Mouse (Mus musculus) limb, embryonic 13.5 days (tissue): Measurements from ENCODE around the gene Efcab14. TPM values are rescaled to one million over a fixed set of nuclear protein-coding genes. Genes with fewer than 3 reads are reported as not detected.
A peak's percentile ranks its signal among the peaks of the same experiment; 100 is the strongest.

Source experiments
- ATAC-seq: fragments of 200-750 bp; cut with Nextera tagmentation; 2 replicates; pipeline ENCODE4 v1.8.0; 2017; ENCODE audit warnings: low read depth, moderate number of reproducible peaks, moderate TSS enrichment; ENCODE audit not compliant: low FRiP score
- H3K27ac ChIP-seq: fragments of 300-500 bp; sonication (generic); 2 replicates; pipeline ENCODE4 v1.5.1; 2015; ENCODE audit warnings: inconsistent platforms, mild to moderate bottlenecking, moderate library complexity
- H3K27me3 ChIP-seq: fragments of 300-500 bp; sonication (generic); 2 replicates; pipeline ENCODE4 v1.6.1; 2015; ENCODE audit warnings: mild to moderate bottlenecking, inconsistent platforms
- H3K36me3 ChIP-seq: fragments of 300-500 bp; sonication (generic); 2 replicates; pipeline ENCODE4 v1.6.1; 2015; ENCODE audit warnings: inconsistent platforms, mild to moderate bottlenecking, moderate library complexity
- H3K4me1 ChIP-seq: fragments of 300-500 bp; sonication (generic); 2 replicates; pipeline ENCODE4 v1.6.1; 2015; ENCODE audit warnings: inconsistent platforms
- H3K4me2 ChIP-seq: fragments of 300-500 bp; sonication (generic); replicated peaks from 2 replicates; pipeline ENCODE4 v1.6.1; 2015; ENCODE audit warnings: inconsistent platforms, mild to moderate bottlenecking, moderate library complexity
- H3K4me3 ChIP-seq: fragments of 300-500 bp; sonication (generic); 2 replicates; pipeline ENCODE4 v1.5.1; 2015; ENCODE audit warnings: moderate library complexity, mild to moderate bottlenecking, inconsistent platforms
- H3K9ac ChIP-seq: fragments of 300-500 bp; sonication (generic); 2 replicates; pipeline ENCODE4 v1.6.1; 2015; ENCODE audit warnings: mild to moderate bottlenecking, inconsistent platforms
- H3K9me3 ChIP-seq: fragments of 300-500 bp; sonication (generic); 2 replicates; pipeline ENCODE4 v1.6.1; 2016; ENCODE audit warnings: inconsistent platforms
- whole genome bisulfite sequencing: fragments of 180-500 bp; shearing (Covaris S2); methylation state at CpG from one replicate; pipeline ENCODE4 v1.1.7; 2015; 5-methylcytosine and 5-hydroxymethylcytosine counted together
- polyA plus RNA-seq: library from polyadenylated mRNA; unstranded; fragments of >200 nt; fragmentation: Nextera tagmentation; extraction: Ambion mirVana; gene quantifications from 2 replicates; pipeline ENCODE4 v1.2.1, GENCODE M21; 2015

Gene Efcab14
- polyA plus RNA-seq, 1 experiment from 2014 or later = 32.1 TPM

DNA sequence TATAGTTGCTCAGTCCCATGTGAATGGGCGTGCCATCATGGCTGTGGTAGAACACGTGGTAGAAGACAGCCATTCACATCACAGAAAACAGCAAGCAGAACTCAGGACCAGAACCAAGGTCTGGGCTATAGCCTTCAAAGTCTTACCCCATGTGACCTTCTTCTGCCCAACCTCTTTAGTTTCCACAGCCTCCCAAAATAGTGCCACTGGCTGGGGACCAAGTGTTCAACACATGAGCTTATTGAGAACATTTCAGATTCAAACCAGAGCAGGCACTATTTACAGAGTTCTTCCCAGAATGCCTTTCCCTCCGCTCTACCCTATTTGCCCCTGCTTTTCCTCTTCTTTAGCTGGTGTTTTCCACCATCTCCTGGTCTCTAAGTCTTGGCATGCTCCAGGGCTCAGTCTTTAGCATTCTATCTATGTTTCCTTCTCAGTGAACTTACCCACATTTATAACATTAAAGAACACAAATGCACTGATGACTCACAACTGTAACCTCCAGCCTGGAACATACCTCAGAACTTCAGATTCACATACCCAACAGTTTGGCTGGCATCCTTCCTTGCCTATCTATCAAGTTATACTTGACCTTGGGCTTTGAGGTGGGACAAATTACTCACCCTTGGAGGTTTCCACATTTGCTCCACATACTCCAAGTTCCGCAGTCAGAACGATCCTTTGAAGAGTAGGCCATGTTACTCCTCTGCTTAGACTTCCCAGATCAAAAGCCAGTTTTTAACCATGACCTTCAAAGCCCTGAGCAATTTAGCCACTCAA, 44.7 kb downstream of the Efcab14 start:
- no peak overlapping the region for H3K9ac ChIP-seq
- H3K27ac ChIP-seq = no peak overlapping the region
- H3K4me2 ChIP-seq = no peak overlapping the region
- H3K4me1 ChIP-seq = peaks cover 15% of the 10 kb centered on the region
- no peaks in the 10 kb centered on the region for H3K27me3 ChIP-seq
- H3K9me3 ChIP-seq = no peaks in the 10 kb centered on the region
- ATAC-seq = no peak
- WGBS = 86% methylated on average over 5 of the region's 5 CpGs
- H3K4me3 ChIP-seq = no peak overlapping the region
- peaks cover 11% of the 10 kb centered on the region for H3K36me3 ChIP-seq

DNA sequence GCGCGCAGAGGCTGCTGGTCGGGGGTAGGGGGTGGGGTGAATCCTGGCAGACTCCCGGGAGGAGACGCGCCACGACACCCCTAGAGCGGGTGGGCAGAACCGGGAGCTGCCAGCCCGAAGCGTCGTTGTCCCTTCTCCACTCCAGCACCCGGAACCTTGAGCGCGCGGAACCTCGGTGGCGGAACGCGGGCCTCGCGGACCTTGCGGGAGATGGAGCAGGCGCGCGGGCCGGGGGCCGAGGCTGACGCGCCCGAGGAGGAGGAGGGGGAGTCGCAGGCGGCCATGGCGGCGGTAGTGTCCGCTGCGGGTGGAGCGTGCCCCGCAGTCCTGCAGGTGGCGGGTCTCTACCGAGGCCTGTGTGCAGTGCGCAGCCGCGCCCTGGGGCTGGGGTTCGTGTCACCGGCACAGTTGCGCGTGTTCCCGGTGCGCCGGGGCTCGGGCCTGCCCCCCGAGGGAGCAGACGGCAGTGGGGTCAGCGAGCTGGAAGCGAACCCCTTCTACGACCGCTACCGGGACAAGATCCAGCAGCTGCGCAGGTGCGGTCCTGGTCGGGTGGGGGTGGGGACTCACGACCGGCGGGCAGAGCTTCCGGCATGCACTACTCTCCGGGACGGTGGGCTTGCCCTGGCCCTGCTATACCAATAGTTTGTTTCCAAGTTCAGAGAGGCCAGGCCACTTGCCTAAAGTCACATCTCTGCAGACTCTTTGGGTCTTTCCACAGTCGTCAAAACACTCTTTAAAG, 47.4 kb downstream of the Efcab14 start, which contains the start of gene Atpaf1:
Atpaf1 (plus strand) TSS at position 44 of the 742 bp plus-strand sequence.
- Histone ChIP-seq H3K4me3 (peak within 1 kb of the TSS; percentile 77), H3K36me3 (peaks cover 12% of the 10 kb centered on the region), H3K9ac (peak within 1 kb of the TSS; percentile 85), H3K27me3 (no peaks in the 10 kb centered on the region), H3K9me3 (no peaks in the 10 kb centered on the region), H3K4me1 (peaks cover 15% of the 10 kb centered on the region), H3K4me2 (peak within 1 kb of the TSS; percentile 80), H3K27ac (peak within 1 kb of the TSS; percentile 44; the same call in 1 of the 2 replicates)
- WGBS = under 1% methylated on average over 52 of the region's 69 CpGs
- peak; percentile 87 for ATAC-seq

DNA sequence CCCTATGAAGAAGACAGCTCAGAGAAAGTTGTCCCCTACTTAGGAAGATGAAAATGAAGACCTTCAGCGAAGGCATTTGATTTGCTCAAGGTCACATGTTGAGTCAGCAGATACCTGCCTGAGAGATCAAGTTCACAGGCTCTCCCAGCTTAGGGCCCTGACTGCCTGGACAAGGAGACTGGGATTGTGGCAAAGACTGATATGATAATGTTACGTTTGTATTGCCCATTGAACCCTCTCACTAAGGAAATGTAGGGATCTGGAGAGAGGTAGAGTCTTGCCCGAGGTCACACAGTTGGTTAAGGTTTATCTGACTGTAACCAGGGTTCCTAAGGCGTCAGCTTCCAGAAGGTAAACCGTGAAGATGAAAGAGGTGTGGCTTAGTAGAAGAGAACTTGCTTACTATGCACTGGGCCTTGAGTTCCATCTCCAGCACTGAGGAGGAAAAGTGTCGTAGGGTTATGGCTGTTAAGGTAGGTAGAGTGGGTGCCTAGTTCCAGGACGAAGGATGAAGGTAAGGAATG, 48.0 kb downstream of the Efcab14 start:
- WGBS = 59% methylated on average over 7 of the region's 7 CpGs
- Histone ChIP-seq H3K4me1 (peaks cover 15% of the 10 kb centered on the region), H3K27ac (no peak overlapping the region), H3K4me2 (peak overlapping the region; percentile 80), H3K27me3 (no peaks in the 10 kb centered on the region), H3K9ac (peak overlapping the region; percentile 85), H3K36me3 (peaks cover 17% of the 10 kb centered on the region), H3K9me3 (no peaks in the 10 kb centered on the region), H3K4me3 (peak overlapping the region; percentile 77)
- ATAC-seq = 0 out of 2 replicates have a peak, but pooled peaks have one; percentile 1

GRCm38 (mm10) chr4:115790864-115791263, 53.3 kb downstream of the Efcab14 start:
- Histone ChIP-seq H3K9me3 (no peaks in the 10 kb centered on the region), H3K4me2 (no peak overlapping the region), H3K27ac (no peak overlapping the region), H3K27me3 (no peaks in the 10 kb centered on the region), H3K4me3 (no peak overlapping the region), H3K4me1 (peaks cover 12% of the 10 kb centered on the region), H3K36me3 (peaks cover 41% of the 10 kb centered on the region), H3K9ac (no peak overlapping the region)
- 74% methylated on average over 3 of the region's 3 CpGs for WGBS
- ATAC-seq = no peak

- Histone ChIP-seq H3K4me3 (no peak overlapping the region), H3K9ac (no peak overlapping the region), H3K27me3 (no peaks in the 10 kb centered on the region), H3K36me3 (peaks cover 66% of the 10 kb centered on the region), H3K27ac (no peak overlapping the region), H3K4me1 (peaks cover 13% of the 10 kb centered on the region), H3K9me3 (no peaks in the 10 kb centered on the region), H3K4me2 (no peak overlapping the region)
- ATAC-seq = peak; percentile 88
- WGBS = 18% methylated on average over 3 of the region's 3 CpGs
Measured at GRCm38 (mm10) chr4:115795360-115795759, 57.8 kb downstream of the Efcab14 start.

GRCm38 (mm10) chr4:115799981-115800380, 62.4 kb downstream of the Efcab14 start:
- no peak overlapping the region for H3K4me3 ChIP-seq
- H3K4me1 ChIP-seq = peaks cover 10% of the 10 kb centered on the region
- no peak overlapping the region for H3K27ac ChIP-seq
- WGBS = 89% methylated on average over 3 of the region's 3 CpGs
- ATAC-seq = no peak
- H3K4me2 ChIP-seq = no peak overlapping the region
- no peak overlapping the region for H3K9ac ChIP-seq
- no peaks in the 10 kb centered on the region for H3K27me3 ChIP-seq
- peaks cover 66% of the 10 kb centered on the region for H3K36me3 ChIP-seq
- H3K9me3 ChIP-seq = no peaks in the 10 kb centered on the region

- Histone ChIP-seq H3K27me3 (no peaks in the 10 kb centered on the region), H3K9me3 (no peaks in the 10 kb centered on the region), H3K36me3 (peaks cover 51% of the 10 kb centered on the region), H3K4me3 (no peak overlapping the region), H3K4me2 (no peak overlapping the region), H3K27ac (no peak overlapping the region), H3K9ac (no peak overlapping the region), H3K4me1 (no peaks in the 10 kb centered on the region)
- WGBS = 85% methylated on average over 4 of the region's 4 CpGs
- no peak for ATAC-seq
Measured at GRCm38 (mm10) chr4:115812326-115812725, 74.8 kb downstream of the Efcab14 start.

DNA sequence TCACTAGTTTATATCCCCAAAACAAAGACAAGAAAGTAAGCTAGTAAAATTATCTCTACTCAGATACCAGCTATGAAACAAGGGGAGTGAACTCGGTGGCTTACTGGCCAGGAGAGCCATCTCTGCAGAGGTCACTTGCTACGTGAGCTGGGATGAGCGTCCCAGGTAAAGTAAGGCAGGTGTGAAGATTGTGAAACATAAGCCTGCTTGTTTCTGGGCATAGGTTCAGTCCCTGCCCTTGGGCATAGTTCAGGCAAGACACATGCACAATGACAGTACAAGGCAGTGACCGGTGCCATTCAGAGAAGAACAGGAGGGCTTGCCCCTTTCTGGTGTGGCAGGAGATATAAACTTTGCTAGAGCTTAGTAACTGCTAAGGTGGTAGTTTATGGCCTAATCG, 78.1 kb downstream of the Efcab14 start:
- Histone ChIP-seq H3K9ac (no peak overlapping the region), H3K4me3 (no peak overlapping the region), H3K27ac (no peak overlapping the region), H3K27me3 (no peaks in the 10 kb centered on the region), H3K4me1 (no peaks in the 10 kb centered on the region), H3K9me3 (no peaks in the 10 kb centered on the region), H3K4me2 (no peak overlapping the region), H3K36me3 (peaks cover 54% of the 10 kb centered on the region)
- no peak for ATAC-seq
- WGBS = 93% methylated on average over 5 of the region's 5 CpGs

- no peaks in the 10 kb centered on the region for H3K27me3 ChIP-seq
- no peak overlapping the region for H3K4me3 ChIP-seq
- WGBS = 70% methylated on average over 3 of the region's 3 CpGs
- H3K4me1 ChIP-seq = no peaks in the 10 kb centered on the region
- no peak overlapping the region for H3K27ac ChIP-seq
- H3K9me3 ChIP-seq = no peaks in the 10 kb centered on the region
- no peak for ATAC-seq
- no peak overlapping the region for H3K4me2 ChIP-seq
- peaks cover 23% of the 10 kb centered on the region for H3K36me3 ChIP-seq
- no peak overlapping the region for H3K9ac ChIP-seq
Measured at GRCm38 (mm10) chr4:115820199-115820598, 82.7 kb downstream of the Efcab14 start.

DNA sequence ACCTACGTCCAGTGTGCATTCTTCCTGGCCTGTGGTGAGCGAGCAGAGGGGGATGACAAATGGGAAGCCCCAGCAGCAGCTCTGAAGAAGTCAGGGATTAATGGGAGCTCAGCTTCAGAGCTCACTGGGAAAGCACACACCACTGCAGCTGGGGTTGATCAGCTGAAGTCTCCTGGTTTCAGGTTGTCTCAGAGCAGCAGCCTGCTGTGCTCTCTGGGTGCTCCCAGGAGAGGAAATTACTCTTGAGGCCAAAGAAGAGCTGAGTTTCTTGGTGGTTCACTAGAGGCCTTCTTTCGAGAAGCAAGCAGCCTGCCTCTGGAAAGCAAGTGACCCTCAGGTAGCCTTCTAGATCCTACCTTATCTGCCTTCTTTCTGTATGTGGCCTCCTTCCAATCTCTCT, 83.4 kb downstream of the Efcab14 start:
- no peak for ATAC-seq
- Histone ChIP-seq H3K4me2 (no peak overlapping the region), H3K27ac (no peak overlapping the region), H3K9me3 (no peaks in the 10 kb centered on the region), H3K27me3 (no peaks in the 10 kb centered on the region), H3K9ac (no peak overlapping the region), H3K4me3 (no peak overlapping the region), H3K4me1 (no peaks in the 10 kb centered on the region), H3K36me3 (peaks cover 16% of the 10 kb centered on the region)
- 70% methylated on average over 3 of the region's 3 CpGs for WGBS

GRCm38 (mm10) chr4:115821431-115821830, 83.9 kb downstream of the Efcab14 start:
- H3K4me1 ChIP-seq = no peaks in the 10 kb centered on the region
- H3K27me3 ChIP-seq = 0 out of 2 replicates have a peak, but pooled peaks cover under 1% of the 10 kb centered on the region
- no peak overlapping the region for H3K4me3 ChIP-seq
- ATAC-seq = no peak
- H3K9ac ChIP-seq = no peak overlapping the region
- H3K9me3 ChIP-seq = no peaks in the 10 kb centered on the region
- H3K27ac ChIP-seq = no peak overlapping the region
- H3K36me3 ChIP-seq = peaks cover 13% of the 10 kb centered on the region
- no peak overlapping the region for H3K4me2 ChIP-seq

DNA sequence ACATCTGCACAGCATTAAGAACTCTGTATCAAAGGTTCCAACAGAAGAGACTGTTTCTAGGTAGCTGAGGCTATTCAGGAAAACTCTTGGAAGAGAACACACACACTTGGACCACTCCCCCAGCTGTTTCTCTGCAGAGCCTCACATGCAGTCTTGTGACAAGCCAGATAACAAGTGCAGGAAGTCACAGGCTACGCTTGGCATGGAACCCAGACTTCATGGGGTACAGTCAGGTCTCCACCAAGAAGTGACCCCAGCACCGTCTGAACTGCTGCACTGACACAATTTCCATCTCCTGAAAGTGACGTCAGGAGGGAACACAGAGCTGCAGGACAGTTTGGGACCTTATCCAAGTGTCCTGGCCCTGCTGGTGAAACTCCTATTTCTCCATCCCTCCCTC, 84.4 kb downstream of the Efcab14 start:
- Histone ChIP-seq H3K9ac (no peak overlapping the region), H3K9me3 (no peaks in the 10 kb centered on the region), H3K27ac (no peak overlapping the region), H3K36me3 (peaks cover 9% of the 10 kb centered on the region), H3K4me1 (0 out of 2 replicates have a peak, but pooled peaks cover 2% of the 10 kb centered on the region), H3K27me3 (0 out of 2 replicates have a peak, but pooled peaks cover 5% of the 10 kb centered on the region), H3K4me3 (no peak overlapping the region), H3K4me2 (no peak overlapping the region)
- WGBS = 71% methylated on average over 3 of the region's 3 CpGs
- no peak for ATAC-seq
